Mouse (Mus musculus) 3134 (cell line): ENCODE measurements around the gene Atp6v0e.
A peak's percentile ranks its signal among the peaks of the same experiment; 100 is the strongest.

ENCODE experiments used
- DNase-seq: peaks from one replicate; pipeline ENCODE4 v3.0.0-alpha.2; 2011; ENCODE audit warnings: low spot score; ENCODE audit not compliant: insufficient read length; ENCODE audit errors: extremely low read depth

Gene Atp6v0e

GRCm38 (mm10) chr17:26639791-26640190 lies 23.2 kb upstream of the Atp6v0e start:
- no peak for DNase-seq

GRCm38 (mm10) chr17:26640286-26640740 lies 22.7 kb upstream of the Atp6v0e start:
- DNase-seq, result no peak

- no peak for DNase-seq
These were observed 19.6 kb upstream of the Atp6v0e start for GRCm38 (mm10) chr17:26643456-26643855.

GRCm38 (mm10) chr17:26643993-26644392 lies 19.0 kb upstream of the Atp6v0e start:
- no peak for DNase-seq

DNA sequence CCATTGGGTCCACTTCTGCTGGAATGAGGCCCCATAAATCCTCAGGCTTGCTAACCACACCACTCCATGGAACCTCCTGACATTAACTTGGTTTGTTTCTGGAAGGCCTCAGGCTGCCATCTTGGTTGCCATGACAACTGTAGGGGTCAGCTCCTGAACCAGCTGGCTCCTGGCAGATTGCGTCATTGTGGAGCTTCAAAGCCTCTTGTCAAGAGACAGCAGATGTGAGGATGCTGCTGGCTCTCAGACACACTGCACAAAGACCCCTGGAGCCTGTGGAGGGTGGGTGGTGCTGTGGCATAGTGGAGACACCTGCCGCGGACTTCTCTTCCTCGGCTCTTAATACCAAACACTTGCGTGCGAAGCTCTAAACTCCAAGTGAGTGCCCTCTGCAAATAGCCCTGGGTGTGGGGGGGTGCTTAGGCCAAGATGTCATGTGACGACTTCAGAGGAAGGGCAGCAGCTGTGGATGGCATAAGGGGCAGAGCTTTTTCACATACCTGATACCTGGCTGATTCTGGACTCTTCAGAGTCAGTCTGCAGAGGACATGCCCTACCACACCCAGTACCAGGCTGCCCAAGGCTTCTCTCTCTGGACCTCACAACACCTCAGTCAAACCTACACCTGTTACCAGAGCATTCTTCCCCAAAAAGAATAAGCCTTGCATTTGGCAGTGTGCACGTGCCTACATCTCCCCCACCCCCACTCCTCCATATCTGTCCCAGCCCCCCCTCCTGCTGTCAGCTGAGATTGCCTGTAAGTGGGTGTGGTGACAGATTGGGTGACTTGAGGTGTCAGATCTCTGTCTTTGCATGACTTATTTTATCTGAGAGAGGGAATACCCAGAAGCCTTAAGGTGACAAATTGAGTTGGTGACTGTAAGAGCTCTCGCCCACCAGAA lies 18.3 kb upstream of the Atp6v0e start:
- DNase-seq, result no peak

DNA sequence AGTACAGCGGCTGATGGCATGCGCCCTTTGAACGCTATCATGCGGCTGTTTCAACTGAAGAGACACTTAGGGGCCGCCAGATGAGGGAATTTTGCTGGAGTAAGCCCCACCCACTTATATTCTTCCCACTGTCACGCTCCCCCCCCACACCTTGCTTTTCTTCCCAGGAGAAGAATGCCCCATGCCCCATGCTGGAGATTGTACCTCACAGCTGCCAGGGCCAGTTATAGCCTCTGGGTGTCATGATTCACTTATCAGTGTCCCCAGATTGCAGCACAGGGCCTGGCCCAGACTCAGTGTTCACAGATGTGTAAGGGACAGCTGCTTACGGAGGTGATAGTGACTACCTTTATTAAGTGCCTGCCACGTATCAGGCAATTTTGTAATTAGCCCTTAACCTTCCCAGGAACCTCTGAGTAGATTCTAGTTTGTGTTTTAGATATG lies 17.6 kb upstream of the Atp6v0e start:
- DNase-seq, result no peak

- DNase-seq, result no peak
These were observed 15.7 kb upstream of the Atp6v0e start for GRCm38 (mm10) chr17:26647283-26647682.

GRCm38 (mm10) chr17:26649565-26649964 lies 13.5 kb upstream of the Atp6v0e start:
- no peak for DNase-seq

DNA sequence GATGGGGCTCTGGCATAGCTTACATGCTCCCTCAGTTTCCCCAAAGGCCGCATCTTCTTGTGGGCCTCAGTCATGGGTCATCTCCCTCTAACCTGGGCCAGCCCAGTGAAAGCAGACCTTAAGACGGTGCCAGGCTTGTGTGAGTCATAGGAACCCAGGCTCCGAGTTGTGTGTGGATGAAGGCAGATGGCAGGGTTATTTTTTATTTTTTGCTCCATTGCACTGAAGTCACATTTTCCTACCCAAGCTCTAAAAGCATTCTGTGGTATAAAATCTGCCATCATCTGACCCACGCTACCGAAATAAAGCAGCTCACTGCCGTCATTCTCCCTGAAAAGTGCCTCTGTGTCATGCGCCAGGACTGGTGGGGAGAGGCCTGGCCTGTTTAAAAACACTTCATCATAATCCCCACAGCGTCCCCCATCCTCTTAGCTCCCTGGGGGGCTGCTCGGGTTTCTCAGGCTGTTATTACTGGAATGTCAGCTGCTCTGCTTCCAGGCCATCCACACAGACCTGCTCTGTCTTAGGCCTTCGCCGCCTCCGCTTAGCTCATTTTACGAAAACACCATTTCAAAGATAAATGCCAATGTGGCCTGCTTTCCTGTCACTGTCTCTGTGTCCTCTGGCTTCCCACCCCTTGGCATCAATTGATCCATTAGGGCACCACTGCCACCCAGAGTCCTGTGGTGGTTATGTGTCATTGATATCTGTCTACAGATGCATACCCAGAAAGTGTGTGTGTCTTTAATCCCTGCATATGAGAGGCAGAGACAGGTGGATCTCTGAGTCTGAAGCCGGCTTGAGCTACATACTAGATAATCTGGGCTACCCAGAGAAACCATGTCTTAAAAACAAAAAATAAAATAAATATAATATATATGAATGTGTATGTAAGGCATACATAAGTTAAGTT lies 12.3 kb upstream of the Atp6v0e start:
- DNase-seq, result no peak

GRCm38 (mm10) chr17:26658854-26659572 lies 4.0 kb upstream of the Atp6v0e start:
- DNase-seq, result no peak

- no peak for DNase-seq
These were observed 3.5 kb upstream of the Atp6v0e start for GRCm38 (mm10) chr17:26659573-26659915.

GRCm38 (mm10) chr17:26660192-26660912 lies 2.7 kb upstream of the Atp6v0e start:
- DNase-seq, result peak; percentile 50

DNA sequence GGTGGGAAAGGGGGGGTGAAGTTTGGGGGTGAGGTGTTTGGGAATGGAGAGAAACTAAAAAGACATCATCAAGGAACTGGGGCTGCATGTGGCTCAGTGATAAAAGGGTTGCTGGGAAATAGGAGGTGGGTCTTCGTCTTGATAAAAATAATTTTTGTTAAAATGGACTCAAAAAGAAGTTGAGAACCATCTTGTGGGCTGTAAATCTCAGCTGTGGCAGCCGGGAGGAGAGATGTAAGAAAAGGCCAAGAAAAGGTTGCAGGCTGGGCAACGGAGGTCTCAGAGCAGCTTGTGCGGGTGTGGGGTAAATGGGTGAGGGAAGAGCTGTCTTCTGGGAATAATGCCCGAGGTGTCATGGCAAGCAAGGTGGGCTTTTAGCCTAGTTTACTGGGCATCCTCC lies 827 bp upstream of the Atp6v0e start:
- no peak for DNase-seq

DNA sequence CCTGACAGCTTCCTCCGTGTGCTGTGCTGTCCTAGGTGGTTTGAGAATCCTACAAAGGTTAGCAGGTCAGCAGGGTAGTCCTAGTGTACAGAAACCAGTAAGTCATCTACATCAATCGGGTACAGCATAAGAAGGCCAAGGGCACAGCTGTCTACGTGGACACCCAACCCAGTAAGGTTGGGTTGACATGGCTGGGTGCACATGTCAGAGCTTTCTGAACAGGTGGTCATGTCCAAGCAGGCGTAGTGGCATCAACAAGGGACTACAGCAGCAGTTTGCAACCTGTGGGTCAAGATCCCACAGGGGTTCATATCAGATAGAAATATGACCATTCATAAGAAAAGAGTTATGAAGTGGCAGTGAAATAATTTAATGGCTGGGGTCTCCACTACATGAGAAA lies 2.6 kb downstream of the Atp6v0e start:
- DNase-seq, result no peak

DNA sequence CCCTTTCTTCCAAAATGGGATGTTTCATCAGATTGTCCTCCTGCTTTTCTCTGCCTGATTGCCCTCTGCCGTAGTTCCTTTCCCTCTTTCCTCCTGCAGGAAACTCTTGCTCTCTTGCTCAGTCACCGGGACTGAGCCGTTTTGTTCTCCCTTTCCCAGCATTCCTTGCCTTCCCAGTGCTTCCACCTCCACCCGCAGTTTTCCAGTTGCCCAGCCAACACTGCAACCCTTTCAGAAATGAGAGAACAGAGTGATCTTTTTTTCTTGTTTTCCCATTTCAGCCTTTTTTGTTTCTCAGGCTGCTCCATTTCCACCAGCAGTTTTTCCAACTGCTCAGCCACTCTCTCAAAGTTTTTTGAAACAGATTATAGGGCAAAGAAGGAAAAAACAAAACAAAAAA lies 8.2 kb downstream of the Atp6v0e start:
- no peak for DNase-seq

DNA sequence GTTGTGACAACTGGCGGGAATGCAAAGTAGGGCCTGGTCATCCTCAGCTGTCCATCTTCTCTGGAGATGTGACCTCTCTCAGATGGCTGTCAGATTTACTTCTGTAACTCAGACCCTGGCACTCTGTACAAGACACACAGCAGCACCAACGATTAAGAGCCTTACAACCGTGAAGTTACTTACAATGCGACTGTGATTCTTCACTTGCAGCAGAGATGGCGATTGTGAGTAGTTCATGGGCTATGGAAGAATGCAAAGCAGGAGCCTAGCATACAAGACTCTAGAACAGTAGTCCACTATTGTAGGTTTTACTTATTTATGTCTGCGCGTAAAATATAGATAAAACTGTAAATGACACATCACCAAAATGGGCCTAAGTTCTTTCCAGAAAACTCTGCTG lies 12.8 kb downstream of the Atp6v0e start:
- DNase-seq, result no peak

- peak; percentile 93 for DNase-seq
These were observed 13.2 kb downstream of the Atp6v0e start for GRCm38 (mm10) chr17:26676252-26676615.

- DNase-seq, result no peak
These were observed 13.8 kb downstream of the Atp6v0e start for GRCm38 (mm10) chr17:26676616-26677376.
